Mouse (Mus musculus) kidney, postnatal 25 days (tissue): ENCODE measurements around the gene Lmntd1.
"Not testable (repeated sequence)": the region's sequence is repeated elsewhere in the genome, so short reads cannot be mapped to it uniquely, and the experiment has no call there.

Source experiments
- DNase-seq, 2 experiments: peaks; one replicate each; pipeline ENCODE4 v3.0.0; 2021; ENCODE audit warnings: mixed read lengths in 2 of 2

Gene Lmntd1

DNA sequence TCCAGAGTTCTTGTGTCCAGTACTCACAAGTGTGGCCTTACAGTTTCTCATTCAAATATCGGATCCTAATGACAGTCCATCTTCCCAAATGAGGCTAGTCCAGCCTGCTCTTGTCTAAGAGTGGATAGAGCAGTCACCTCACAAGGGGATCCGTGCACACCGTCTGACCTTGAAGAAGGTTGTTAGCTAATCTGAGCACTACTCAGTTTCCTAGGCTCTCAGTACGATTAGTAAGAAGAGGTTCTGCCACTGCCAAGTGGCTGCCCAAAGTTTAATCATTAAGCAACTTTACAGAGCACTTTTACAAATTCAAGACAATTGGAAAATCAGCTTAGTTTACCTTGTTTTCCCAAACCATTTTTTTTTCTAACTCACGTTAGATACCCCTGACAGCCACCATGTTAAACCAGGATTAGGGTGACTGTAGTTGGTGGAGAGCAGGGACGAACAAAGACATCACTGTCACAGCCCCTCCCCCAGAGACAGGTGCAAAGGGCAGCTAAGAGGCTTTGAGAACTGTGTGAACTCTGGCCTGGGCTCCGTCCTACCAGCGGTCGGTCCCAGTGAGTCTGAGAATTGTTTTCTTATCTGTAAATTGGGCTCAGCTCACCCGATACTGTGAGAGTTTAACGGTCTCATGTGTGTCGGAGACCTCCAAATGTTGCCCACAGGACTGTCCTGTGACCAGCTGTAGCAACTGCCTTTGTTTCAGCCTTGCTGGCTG lies 275.4 kb downstream of the Lmntd1 start:
- peak; percentile 78 to 88 for DNase-seq

DNA sequence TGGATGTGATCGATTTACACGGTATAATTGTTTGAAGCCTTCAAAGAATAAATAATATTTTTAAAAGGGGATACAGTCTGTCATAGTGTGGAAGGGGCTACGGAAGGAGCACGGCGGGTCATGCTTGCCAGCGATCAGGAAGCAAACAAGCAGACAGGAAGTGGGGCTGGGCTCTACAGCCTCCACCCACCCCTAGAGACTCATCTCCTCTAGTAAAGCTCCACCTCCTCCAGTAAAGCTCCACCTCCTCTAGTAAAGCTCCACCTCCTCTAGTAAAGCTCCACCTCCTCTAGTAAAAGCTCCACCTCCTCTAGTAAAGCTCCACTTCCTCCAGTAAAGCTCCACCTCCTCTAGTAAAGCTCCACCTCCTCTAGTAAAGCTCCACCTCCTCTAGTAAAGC lies 276.6 kb downstream of the Lmntd1 start:
- DNase-seq: not testable (repeated sequence)

DNA sequence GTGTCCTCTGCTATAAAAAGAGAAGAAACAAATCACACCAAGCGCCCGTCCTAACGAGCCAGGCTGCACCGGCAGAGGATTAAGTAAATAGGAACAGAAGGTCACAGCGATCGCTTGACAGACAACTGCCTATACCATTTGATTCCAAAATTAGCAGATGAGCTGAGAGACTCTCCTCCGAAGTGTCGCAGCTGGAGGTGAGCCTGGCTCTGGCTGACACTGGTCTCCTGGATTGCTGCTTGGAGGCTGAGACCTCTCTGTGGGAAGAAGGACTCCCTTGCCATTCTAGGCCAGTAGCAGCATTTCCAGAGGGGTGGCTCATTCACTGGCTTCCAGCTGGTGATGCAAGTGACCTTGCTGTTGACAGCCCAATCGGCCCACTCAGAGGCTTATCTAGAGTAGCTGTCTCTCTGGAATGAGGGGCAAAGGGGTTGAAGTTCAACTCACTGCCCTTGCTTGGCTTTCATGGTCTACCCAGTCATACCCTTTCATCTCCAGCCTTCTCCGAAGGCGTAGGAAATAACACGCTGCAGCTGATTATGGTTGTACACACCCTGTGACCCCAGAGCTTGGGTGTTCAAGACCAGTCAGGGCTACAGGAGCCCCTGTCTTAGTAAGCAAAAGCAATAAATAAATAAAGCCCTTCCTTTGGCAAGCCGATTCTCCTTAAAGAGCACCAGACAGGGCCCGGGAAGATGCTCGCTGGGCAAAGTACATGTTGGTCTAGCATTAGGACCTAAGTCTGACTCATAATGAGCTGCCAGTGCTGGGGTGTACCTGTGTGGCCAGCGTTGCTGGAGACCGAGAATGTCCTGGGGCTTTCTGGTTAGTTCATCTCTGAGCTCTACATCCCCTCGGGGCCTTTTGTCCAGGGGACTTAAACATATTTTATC lies 278.0 kb downstream of the Lmntd1 start:
- peak in 1 of 2 experiments; percentile 38 for DNase-seq

DNA sequence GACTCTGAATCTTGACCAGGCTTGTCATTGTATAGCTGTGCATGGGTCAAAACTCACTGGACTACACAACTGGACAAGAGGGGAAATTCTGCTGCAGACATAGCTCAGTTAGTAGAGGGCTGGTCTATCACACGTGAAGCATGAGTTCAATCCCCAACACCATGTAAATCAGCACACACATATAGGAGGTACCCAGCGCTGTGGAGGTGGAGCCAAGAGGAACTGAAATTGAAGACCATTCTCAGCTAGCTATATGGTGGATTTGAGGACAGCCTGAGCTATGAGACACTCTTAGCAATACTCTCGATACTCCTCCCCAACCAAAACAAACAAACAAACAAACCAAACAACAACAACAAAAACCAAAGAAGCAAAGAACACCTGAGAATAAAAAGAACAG lies 279.9 kb downstream of the Lmntd1 start:
- no peak for DNase-seq

DNA sequence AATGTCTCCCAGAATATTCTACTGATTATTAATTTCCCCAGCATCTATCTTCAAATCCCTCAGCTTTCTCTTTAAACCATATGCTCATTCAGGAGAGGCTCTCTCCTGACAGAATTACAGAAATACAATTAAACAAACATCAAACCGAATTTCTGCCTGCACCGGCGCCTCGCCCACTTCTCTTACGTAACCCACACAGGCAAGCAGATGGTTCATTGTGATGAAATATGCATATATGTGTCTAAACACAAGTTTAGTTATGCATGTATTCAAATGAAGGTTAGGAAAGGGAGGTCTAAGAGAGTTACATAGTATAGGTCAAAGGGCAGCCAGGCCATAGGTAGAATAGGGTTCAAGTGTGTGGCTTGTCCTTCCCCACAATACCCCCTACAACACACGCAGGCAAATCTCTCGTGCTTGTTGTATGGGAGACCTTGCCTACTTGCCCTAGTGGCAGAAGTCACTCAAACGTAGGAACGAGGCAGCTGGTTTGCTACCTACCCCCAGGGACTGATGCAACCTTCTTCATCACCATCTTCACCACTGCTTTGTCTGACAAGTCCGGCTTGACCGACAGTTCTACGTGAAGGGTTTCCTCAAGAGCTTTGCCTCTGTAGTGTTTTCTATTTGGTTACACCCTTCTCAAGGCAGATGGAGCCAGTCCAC lies 287.8 kb downstream of the Lmntd1 start:
- no peak for DNase-seq

DNA sequence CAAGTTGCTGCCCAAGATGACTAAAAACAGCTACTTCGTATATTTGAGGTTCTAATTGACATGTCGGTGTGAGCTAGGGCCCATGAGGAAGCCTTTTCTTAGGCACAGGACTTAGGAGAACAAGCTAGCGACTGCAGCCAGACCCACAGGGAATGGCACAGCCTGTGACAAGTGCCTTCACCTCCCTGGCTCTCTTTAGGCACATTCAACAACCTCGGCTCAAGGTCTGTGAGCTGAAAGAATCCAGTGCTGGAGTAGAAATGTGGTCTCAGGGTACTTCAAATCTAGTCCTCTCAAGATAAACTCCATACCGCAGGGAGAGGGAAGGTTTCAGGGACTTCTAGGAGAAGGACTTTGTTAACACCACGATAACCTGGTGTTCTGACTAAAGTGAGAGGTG lies 289.0 kb downstream of the Lmntd1 start:
- DNase-seq: no peak

DNA sequence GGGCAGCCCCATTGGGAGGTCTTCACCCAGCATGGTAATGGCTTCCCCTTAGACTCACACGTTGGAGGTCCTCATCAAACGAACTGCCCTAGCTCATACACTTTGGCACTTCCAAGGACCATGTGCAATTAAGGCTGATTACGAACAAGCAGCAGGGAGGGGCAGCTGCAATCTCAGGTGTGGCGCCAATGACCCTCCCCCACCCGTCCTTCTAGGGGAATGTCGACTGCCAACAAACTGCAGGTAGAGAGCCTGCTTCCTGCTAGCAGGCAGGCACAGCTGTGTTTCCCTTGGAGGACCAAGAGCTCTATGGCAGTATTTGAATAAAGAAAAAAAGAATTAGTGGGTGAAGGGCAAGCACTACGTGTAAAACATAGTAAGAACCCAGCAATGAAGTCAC lies 289.6 kb downstream of the Lmntd1 start:
- no peak for DNase-seq

DNA sequence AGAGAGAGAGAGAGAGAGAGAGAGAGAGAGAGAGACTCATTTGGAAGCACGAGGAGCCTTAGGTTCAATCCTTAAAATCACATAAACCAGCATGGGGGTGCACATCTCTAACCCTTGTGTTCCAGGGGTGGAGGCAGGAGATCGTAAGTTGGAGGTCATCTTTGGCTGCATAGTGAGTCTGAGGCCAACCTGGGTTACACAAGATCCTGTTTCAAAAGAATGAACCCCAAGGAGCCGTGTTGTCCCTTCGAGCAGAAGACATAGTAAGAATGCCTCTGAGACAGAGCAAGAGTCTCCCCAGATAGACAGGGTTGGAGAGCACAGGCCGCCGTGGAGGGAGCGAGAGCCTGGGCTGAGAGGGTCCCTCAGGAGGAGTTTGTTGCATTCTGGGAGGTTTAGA lies 291.9 kb downstream of the Lmntd1 start:
- DNase-seq: no peak

DNA sequence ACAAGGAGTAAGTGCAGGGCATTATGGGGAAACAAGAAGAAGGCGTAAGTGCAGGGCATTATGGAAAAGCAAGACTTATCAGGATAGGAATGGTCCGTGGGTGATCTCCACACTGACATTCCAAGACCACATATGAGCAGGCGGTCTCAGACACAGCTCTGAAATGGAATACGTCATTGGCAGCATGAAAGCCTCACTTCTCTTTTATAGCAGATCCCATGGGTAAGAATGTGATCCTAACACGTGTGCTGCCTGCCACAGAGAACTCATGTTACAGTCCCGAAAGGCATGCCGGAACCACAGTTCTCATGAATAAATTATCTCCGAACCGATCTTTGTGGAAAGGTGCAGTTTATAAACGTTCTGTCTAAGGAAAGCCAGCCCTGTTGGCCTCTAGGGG lies 294.0 kb downstream of the Lmntd1 start:
- no peak for DNase-seq
